Mouse (Mus musculus) mouse embryonic stem cell (cell line): ENCODE data around the gene Pop7.

Experiments
- in situ Hi-C, 2 experiments: fragments of 300-500 bp; cut with MboI; formaldehyde crosslinking; loops; 1 replicate in 1 of 2; 3 replicates in 1 of 2; pipeline ENCODE4 v1.14.3; 2019 to 2020; ENCODE audit warnings: low sequenced_read_pairs in 2 of 2, low pct_unique_long_range_greater_than_20kb in 1 of 2, mixed read lengths in 1 of 2; ENCODE audit not compliant: unreplicated experiment in 1 of 2

The Pop7 gene

DNA sequence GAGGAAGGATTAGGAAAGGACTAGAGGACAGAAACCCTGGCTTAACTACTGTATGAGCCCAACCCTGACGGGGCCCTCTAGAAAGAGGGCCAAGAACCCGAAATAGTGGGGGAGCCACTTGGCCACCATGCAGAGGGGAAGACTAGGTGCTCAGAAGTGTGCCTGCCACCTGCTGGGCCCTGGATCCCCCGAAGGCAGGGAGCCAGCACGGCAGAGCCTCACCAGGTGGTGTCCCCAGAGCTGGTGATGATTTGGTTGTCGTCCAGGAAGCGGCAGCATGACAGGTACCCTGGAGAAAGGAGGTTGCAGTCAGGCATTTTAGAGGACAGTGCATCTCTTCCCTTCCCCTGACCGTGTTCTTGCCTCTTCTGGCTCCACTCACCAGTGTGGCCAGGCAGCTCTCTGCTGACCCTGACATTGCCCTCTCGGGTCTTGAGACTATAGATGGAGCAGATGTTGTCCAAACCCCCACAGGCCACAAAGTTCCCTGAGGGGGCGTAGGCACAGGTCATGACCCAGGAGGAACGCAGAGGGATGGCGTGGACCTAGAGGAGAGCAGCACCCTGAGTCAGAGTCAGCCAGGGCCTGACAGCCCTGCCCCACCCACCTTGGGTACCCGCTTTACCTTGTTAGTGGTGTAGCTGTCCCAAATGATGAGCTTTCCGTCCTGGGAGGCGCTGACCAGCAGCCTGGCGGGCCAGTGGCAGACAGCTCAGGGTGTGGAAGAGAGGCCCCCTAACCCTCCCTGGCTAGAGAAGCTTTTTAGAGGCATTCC is 27.1 kb upstream of the Pop7 start:
- in situ Hi-C loops, result no loop called here

GRCm38 (mm10) chr5:137528247-137528968 is 26.1 kb upstream of the Pop7 start:
- in situ Hi-C loops, result no loop called here

GRCm38 (mm10) chr5:137527413-137527812 is 25.1 kb upstream of the Pop7 start:
- in situ Hi-C loops, result no loop called here

- in situ Hi-C loops, result no loop called here
These were observed 24.0 kb upstream of the Pop7 start for GRCm38 (mm10) chr5:137526192-137526936.

- in situ Hi-C loops, result no loop called here
These were observed 23.2 kb upstream of the Pop7 start for GRCm38 (mm10) chr5:137525511-137525910.

GRCm38 (mm10) chr5:137524671-137525070 is 22.4 kb upstream of the Pop7 start:
- in situ Hi-C loops, result no loop called here

GRCm38 (mm10) chr5:137524251-137524515 is 21.9 kb upstream of the Pop7 start:
- in situ Hi-C loops, result no loop called here

- in situ Hi-C loops, result no loop called here
These were observed 21.3 kb upstream of the Pop7 start for GRCm38 (mm10) chr5:137523396-137524250.

GRCm38 (mm10) chr5:137522711-137523110 is 20.4 kb upstream of the Pop7 start:
- in situ Hi-C loops, result no loop called here

DNA sequence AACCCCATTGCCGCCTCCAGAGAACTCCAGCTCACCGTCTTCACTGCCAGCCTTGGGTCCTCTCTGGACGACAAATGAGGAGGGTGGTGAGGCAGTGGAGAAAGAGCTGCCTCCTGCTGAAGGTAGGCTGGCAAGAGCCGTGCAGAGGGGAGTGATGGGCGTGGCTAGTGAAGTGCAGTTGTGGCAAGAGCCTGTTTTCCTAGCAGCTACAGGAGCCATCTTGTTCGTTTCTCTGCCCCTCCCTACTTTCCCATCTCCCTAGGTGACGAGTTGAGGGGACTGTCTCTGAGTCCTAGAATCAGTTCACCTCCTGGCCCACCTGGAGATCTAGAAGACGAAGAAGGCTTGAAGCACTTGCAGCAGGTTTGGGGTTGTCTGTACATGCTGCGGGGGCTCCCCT is 19.5 kb upstream of the Pop7 start:
- in situ Hi-C loops, result no loop called here

- in situ Hi-C loops, result no loop called here
These were observed 17.6 kb upstream of the Pop7 start for GRCm38 (mm10) chr5:137519691-137520550.

- in situ Hi-C loops, result no loop called here
These were observed 16.1 kb upstream of the Pop7 start, which contains the start of gene Gigyf1 for GRCm38 (mm10) chr5:137518436-137518835. Gigyf1 (plus strand) TSS chr5:137518548.

DNA sequence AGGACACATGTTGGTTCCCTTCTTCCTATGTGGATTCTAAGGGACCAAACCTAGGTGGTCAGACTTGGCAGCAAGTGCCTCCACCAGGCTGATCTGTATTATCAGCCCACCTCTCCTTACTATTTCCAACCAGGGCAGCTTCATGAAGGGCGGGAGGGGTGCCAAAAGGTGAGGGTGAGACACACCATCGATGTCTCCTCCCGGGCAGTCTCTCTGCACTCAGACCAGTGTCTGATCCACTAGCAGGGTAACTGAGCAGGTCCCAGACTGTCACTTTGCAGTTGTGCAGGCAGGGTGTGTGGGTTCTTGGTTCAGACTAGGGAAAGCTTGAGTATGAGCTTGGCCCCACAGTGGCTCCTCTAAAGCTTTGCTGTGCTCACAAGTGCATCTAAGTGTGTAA is 12.5 kb upstream of the Pop7 start:
- in situ Hi-C loops, result no loop called here

DNA sequence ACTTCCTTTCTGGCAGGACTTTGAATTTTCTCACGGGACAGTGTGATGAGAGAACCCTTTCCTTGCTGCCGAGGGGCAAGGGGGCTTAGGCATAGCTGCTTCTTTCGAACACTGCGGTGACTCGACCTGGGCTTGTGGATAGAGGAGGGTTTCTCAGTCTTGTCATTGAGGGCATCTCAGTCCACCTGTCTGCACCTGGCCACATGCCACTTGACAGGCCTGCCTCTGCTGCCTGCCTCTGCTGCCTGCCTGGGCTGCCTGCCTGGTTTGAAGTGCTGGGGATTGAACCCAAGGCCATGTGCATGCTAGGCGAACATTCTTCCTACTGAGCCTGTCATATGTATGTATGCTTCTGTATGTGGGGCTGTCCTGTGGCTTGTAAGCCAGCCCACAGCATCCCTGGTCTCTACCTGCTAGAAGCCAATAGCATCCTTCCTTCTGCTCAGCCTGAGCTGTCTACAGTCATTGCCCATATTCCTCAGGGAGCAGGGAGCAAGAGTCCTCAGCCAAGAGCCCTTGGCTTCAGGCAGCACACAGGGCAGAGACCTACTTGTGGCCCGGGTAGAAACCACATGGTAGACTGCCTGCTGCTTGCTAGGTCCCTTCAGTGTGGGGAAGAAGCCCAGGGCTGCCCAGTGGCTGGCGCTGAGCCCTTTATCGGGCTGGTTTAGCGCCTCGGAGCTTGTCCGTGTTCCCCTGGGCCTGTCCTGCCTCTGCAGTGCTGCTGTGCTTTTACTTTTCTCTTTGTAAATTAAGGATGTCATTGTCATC is 11.8 kb upstream of the Pop7 start:
- in situ Hi-C loops, result no loop called here

GRCm38 (mm10) chr5:137512847-137513794 is 10.8 kb upstream of the Pop7 start:
- in situ Hi-C loops, result no loop called here

- in situ Hi-C loops, result no loop called here
These were observed 9.4 kb upstream of the Pop7 start for GRCm38 (mm10) chr5:137511706-137512105.
